ENCODE assay signal across 8 mouse cellular contexts in the genomic region with DNA sequence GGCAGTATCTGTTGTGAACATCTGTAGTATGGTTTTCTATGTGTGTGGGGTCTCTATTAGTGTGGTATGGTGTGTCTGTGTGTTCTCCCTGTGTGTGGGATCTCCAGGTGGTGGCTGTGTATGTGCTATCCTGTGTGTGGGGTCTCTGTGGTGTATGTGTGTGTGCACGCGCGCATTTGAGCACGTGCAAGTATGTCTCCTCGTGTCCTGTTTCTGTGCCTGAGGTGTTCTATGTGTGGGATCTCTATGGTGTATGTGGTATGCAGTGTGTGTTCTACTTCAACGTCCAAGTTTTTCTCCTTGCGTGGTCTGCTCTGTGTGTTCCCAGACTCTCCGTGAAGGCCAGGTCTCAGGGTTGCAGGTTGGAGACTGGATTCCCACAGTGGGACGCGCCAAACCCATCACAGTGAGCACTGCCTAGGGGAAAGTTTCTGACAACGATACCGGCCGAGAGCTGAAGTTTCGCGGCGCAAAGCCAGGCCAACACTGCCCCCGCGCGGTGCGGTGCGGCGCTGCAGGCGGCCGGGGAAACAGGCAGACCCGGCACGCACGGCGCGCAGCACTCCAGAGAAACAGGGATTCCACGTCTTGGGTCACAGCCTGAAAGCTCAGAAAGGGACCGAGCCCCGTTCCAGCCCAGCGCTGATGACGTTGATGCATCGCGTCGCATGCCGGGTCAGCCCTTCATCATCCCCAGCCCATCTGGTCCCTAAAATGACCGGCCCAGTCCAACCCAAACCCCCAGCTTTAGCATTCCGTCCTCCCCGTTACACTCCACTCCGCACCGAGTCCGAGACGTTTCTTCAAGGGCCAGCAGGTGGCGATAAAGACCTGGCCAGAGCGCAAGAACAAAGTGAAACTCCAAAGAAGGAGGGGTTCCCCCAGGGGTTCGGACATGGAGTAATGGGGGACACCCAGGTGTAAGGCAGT. TPM values are rescaled to one million over a fixed set of nuclear protein-coding genes. Genes with fewer than 3 reads are reported as not detected.
DNase-seq lines count a peak whose midpoint lies in the region; ATAC-seq lines count a peak whose summit lies in the region.

No protein-coding gene starts in this region.

- no peaks in the 10 kb centered on the region for H3K9me3 ChIP-seq in intestine, embryonic 14.5 days (ENCODE audit: control insufficient read depth, low read length)

- no peaks in the 10 kb centered on the region for H3K27me3 ChIP-seq in intestine, embryonic 14.5 days (replicated peaks; ENCODE audit: control insufficient read depth, insufficient read depth, low read length)

- no peak overlapping the region for H3K27ac ChIP-seq in intestine, embryonic 14.5 days (ENCODE audit: low read depth)

- peak overlapping the region; percentile 36 for H3K4me3 ChIP-seq in intestine, embryonic 14.5 days (ENCODE audit: low read depth, low read length)

- DNase-seq in adrenal gland, adult 2 months, result peak; percentile 96
- DNase-seq in embryo, embryonic 11 days, result peak; percentile 93
- DNase-seq in gastrocnemius, postnatal 25 days, result peak; percentile 92
- DNase-seq in intestine, embryonic 14.5 days (ENCODE audit: low spot score), result peak; percentile 100
- peak; percentile 92 for DNase-seq in left cerebral cortex, postnatal 10 days (ENCODE audit: extremely low spot score in 1 of 2, low spot score in 2 of 2)
- peak; percentile 94 to 96 for DNase-seq in right cerebral cortex, postnatal 10 days (ENCODE audit: low spot score in 2 of 2)
- DNase-seq in urinary bladder, postnatal 14 days (ENCODE audit: low spot score), result peak; percentile 95

- WGBS in intestine, embryonic 14.5 days, result 5% methylated on average over 48 of the region's 48 CpGs

- H3K4me2 ChIP-seq in intestine, embryonic 14.5 days (ENCODE audit: low read length), result peak overlapping the region; percentile 64

- no peaks in the 10 kb centered on the region for H3K36me3 ChIP-seq in intestine, embryonic 14.5 days (ENCODE audit: control insufficient read depth, insufficient read depth, low read length)

- intact Hi-C loops in left cerebral cortex, postnatal 10 days (cut with DNase I), result loop anchor here (2.0 to 5.0 kb wide), 4 partner anchors 138 to 354 kb away; no protein-coding TSS in a partner anchor

- peak overlapping the region; percentile 56 for H3K9ac ChIP-seq in intestine, embryonic 14.5 days (ENCODE audit: low read length)

- peak; percentile 82 for ATAC-seq in intestine, embryonic 14.5 days (replicated peaks; ENCODE audit: low FRiP score, low TSS enrichment, low read depth)
- peak; percentile 83 for ATAC-seq in megakaryocyte progenitor cell, adult 5-6 weeks (replicated peaks; ENCODE audit: poor library complexity)

- peaks cover 13% of the 10 kb centered on the region; the same call in 1 of the 2 replicates for H3K4me1 ChIP-seq in intestine, embryonic 14.5 days (replicated peaks; ENCODE audit: control insufficient read depth, insufficient read depth, low read length)

RNA-seq across cellular contexts. Expression of gene 1700001O22Rik, which starts 9.0 kb away (rescaled TPM):
- total RNA-seq in adrenal gland, adult 2 months (2021), result 1 to 10 TPM; 1.8 to 5.0 TPM
- polyA plus RNA-seq in adrenal gland, adult 2 months (2012; rRNA removed), result 2.8 and 3.6 TPM in 2 replicates
- 1 to 10 TPM in 1 of 2 experiments, under 1 TPM in 1; 0.72 to 1.5 TPM for total RNA-seq in gastrocnemius, postnatal 25 days (2021)
- polyA plus RNA-seq in intestine, embryonic 14.5 days (2014; fragmentation: Nextera tagmentation; extraction: Ambion mirVana), result 2.1 and 2.2 TPM in 2 replicates
- total RNA-seq in left cerebral cortex, postnatal 10 days (2021), result 1 to 10 TPM; 2.1 to 2.3 TPM
- not detected in 2 replicates for total RNA-seq in megakaryocyte progenitor cell, adult 5-6 weeks (2015)
- not detected in 2 replicates for total RNA-seq in megakaryocyte progenitor cell, adult 5-6 weeks (2017)

RNA-seq across cellular contexts. Expression of gene Ntmt1, which starts 13.2 kb away (rescaled TPM):
- total RNA-seq in adrenal gland, adult 2 months (2021), result 10 to 100 TPM; 33.5 to 45.4 TPM
- polyA plus RNA-seq in adrenal gland, adult 2 months (2012; rRNA removed), result 69.9 and 77.1 TPM in 2 replicates
- 10 to 100 TPM; 15.6 to 16.2 TPM for total RNA-seq in gastrocnemius, postnatal 25 days (2021)
- polyA plus RNA-seq in intestine, embryonic 14.5 days (2014; fragmentation: Nextera tagmentation; extraction: Ambion mirVana), result 105 and 110 TPM in 2 replicates
- total RNA-seq in left cerebral cortex, postnatal 10 days (2021), result 10 to 100 TPM; 49.6 to 52.9 TPM
- 15.4 and 20.2 TPM in 2 replicates for total RNA-seq in megakaryocyte progenitor cell, adult 5-6 weeks (2015)
- total RNA-seq in megakaryocyte progenitor cell, adult 5-6 weeks (2017), result 15.4 and 19.9 TPM in 2 replicates

RNA-seq across cellular contexts. Expression of gene Asb6, which starts 35.7 kb away (rescaled TPM):
- 10 to 100 TPM; 24.7 to 30.3 TPM for total RNA-seq in adrenal gland, adult 2 months (2021)
- polyA plus RNA-seq in adrenal gland, adult 2 months (2012; rRNA removed), result 58.2 and 62.5 TPM in 2 replicates
- total RNA-seq in gastrocnemius, postnatal 25 days (2021), result 1 to 10 TPM; 5.4 to 5.5 TPM
- polyA plus RNA-seq in intestine, embryonic 14.5 days (2014; fragmentation: Nextera tagmentation; extraction: Ambion mirVana), result 25.9 and 31.2 TPM in 2 replicates
- total RNA-seq in left cerebral cortex, postnatal 10 days (2021), result 10 to 100 TPM; 32.1 to 32.9 TPM
- 8.2 and 11.0 TPM in 2 replicates for total RNA-seq in megakaryocyte progenitor cell, adult 5-6 weeks (2015)
- total RNA-seq in megakaryocyte progenitor cell, adult 5-6 weeks (2017), result 23.9 and 24.2 TPM in 2 replicates

RNA-seq across cellular contexts. Expression of gene Prrx2, which starts 40.3 kb away (rescaled TPM):
- 1 to 10 TPM; 2.1 to 2.2 TPM for total RNA-seq in adrenal gland, adult 2 months (2021)
- 4.3 and 5.0 TPM in 2 replicates for polyA plus RNA-seq in adrenal gland, adult 2 months (2012; rRNA removed)
- 1 to 10 TPM; 2.1 to 3.0 TPM for total RNA-seq in gastrocnemius, postnatal 25 days (2021)
- polyA plus RNA-seq in intestine, embryonic 14.5 days (2014; fragmentation: Nextera tagmentation; extraction: Ambion mirVana), result 3.5 and 3.6 TPM in 2 replicates
- total RNA-seq in left cerebral cortex, postnatal 10 days (2021), result 1 to 10 TPM; 1.8 to 2.7 TPM
- total RNA-seq in megakaryocyte progenitor cell, adult 5-6 weeks (2015), result not detected in 2 replicates
- total RNA-seq in megakaryocyte progenitor cell, adult 5-6 weeks (2017), result not detected in 2 replicates
